Mouse (Mus musculus) midbrain, embryonic 16.5 days (tissue): Measurements from ENCODE around the gene Ccdc73. TPM values are rescaled to one million over a fixed set of nuclear protein-coding genes. Genes with fewer than 3 reads are reported as not detected.

Experiments used
- ATAC-seq: fragments of 200-750 bp; cut with Nextera tagmentation; 2 replicates; pipeline ENCODE4 v1.8.0; 2017; ENCODE audit warnings: moderate TSS enrichment
- H3K27ac ChIP-seq: fragments of 300-500 bp; sonication (generic); 2 replicates; pipeline ENCODE4 v1.5.1; 2014; ENCODE audit warnings: mild to moderate bottlenecking, low read length, mixed read lengths
- H3K27me3 ChIP-seq: fragments of 300-500 bp; sonication (generic); 2 replicates; pipeline ENCODE4 v1.6.1; 2014; ENCODE audit warnings: low read depth, low read length, mixed read lengths; ENCODE audit not compliant: control insufficient read depth, insufficient read depth
- H3K36me3 ChIP-seq: fragments of 300-500 bp; sonication (generic); 2 replicates; pipeline ENCODE4 v1.6.1; 2014; ENCODE audit warnings: mild to moderate bottlenecking, low read length, moderate library complexity, mixed read lengths; ENCODE audit not compliant: control insufficient read depth, insufficient read depth
- H3K4me1 ChIP-seq: fragments of 300-500 bp; sonication (generic); 2 replicates; pipeline ENCODE4 v1.6.1; 2014; ENCODE audit warnings: mild to moderate bottlenecking, low read length, mixed read lengths; ENCODE audit not compliant: control insufficient read depth, insufficient read depth
- H3K4me2 ChIP-seq: fragments of 300-500 bp; sonication (generic); 2 replicates; pipeline ENCODE4 v1.6.1; 2014; ENCODE audit warnings: mild to moderate bottlenecking, low read length, mixed read lengths
- H3K4me3 ChIP-seq: fragments of 300-500 bp; sonication (generic); 2 replicates; pipeline ENCODE4 v1.5.1; 2014; ENCODE audit warnings: low read depth, mild to moderate bottlenecking, low read length, moderate library complexity, mixed read lengths
- H3K9ac ChIP-seq: fragments of 300-500 bp; sonication (generic); 2 replicates; pipeline ENCODE4 v1.6.1; 2014; ENCODE audit warnings: low read depth, low read length, mixed read lengths
- H3K9me3 ChIP-seq: fragments of 300-500 bp; sonication (generic); replicated peaks from 2 replicates; pipeline ENCODE4 v1.6.1; 2014; ENCODE audit warnings: mild to moderate bottlenecking, low read length, mixed read lengths; ENCODE audit not compliant: control insufficient read depth, poor library complexity, severe bottlenecking
- WGBS: fragments of 180-500 bp; shearing (Covaris S2); extraction: QIAGEN DNeasy Blood & Tissue Kit; methylation state at CpG from one replicate; pipeline ENCODE4 v1.1.7; 2014; 5-methylcytosine and 5-hydroxymethylcytosine counted together
- polyA plus RNA-seq: library from polyadenylated mRNA; unstranded; fragments of >200 nt; fragmentation: Nextera tagmentation; extraction: Ambion mirVana; gene quantifications from 2 replicates; pipeline ENCODE4 v1.2.1, GENCODE M21; 2015

Gene Ccdc73
- polyA plus RNA-seq, 1 experiment from 2014 or later = 6.5 TPM

DNA sequence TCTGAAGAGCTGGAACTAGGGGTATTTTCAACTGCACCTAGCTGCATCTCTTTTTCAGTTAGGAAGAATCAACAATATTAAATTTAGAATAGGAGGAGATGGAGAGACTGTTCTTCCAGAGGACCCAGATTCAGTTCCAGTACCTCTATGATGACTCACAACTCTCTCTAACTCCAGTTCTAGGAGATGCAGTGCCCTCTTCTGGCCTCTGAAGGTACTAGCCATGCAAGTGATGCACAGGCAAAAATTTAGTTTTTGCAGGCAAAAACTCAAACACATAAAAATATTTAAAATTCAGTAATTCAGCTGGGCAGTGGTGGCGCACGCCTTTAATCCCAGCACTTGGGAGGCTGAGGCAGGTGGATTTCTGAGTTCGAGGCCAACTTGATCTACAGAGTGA is 48.1 kb downstream of the Ccdc73 start:
- no peaks in the 10 kb centered on the region for H3K4me1 ChIP-seq
- no peak overlapping the region for H3K27ac ChIP-seq
- no peaks in the 10 kb centered on the region for H3K9me3 ChIP-seq
- ATAC-seq = no peak
- no peak overlapping the region for H3K4me2 ChIP-seq
- H3K36me3 ChIP-seq = no peaks in the 10 kb centered on the region
- H3K9ac ChIP-seq = no peak overlapping the region
- no peak overlapping the region for H3K4me3 ChIP-seq
- H3K27me3 ChIP-seq = no peaks in the 10 kb centered on the region
- 87% methylated on average over 3 of the region's 3 CpGs for WGBS

DNA sequence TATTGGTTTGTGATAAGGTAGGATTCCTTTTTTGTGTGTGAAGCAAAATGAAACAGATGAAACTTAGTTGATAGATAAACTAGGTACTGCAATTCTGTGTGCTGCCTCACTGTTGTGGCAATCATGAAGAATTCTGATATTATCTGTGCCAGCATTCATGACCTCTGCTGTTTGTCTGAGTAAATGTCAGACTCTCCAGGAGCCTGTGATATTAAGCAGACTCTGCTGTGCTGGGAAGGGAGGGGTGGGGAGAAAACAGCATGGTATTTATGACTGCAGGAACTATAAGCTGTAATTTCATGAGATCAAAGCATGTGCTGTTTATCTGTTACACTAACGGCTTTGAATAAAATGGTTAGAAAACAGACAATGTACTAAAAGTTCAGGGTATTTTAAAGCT is 96.9 kb downstream of the Ccdc73 start:
- H3K9ac ChIP-seq = no peak overlapping the region
- H3K4me3 ChIP-seq = no peak overlapping the region
- no peaks in the 10 kb centered on the region for H3K27me3 ChIP-seq
- no peaks in the 10 kb centered on the region for H3K36me3 ChIP-seq
- no peak overlapping the region for H3K4me2 ChIP-seq
- no peaks in the 10 kb centered on the region for H3K4me1 ChIP-seq
- no peak for ATAC-seq
- H3K9me3 ChIP-seq = no peaks in the 10 kb centered on the region
- H3K27ac ChIP-seq = no peak overlapping the region
- 63% methylated on average over 1 of the region's 1 CpGs for WGBS

DNA sequence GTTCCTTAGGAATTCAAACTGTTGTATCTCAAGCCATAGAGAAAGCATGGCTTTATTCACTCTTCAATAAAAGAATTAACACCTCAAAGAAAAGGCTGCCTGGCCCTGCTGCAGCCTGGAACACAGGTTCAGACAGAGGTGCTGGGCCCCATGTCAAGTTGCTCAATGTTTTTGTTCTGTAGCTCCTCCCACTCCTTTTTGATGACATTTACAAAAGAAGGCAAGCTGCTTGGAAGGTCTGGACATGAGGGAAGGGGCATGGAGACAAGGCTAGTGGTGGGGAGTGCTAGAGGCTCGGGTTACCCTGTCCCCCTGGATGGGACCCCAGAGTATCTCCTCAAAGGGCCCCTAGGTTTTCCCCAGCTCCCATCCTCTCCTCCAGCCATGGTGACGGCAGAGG is 114.1 kb downstream of the Ccdc73 start:
- H3K4me2 ChIP-seq = no peak overlapping the region
- H3K27me3 ChIP-seq = no peaks in the 10 kb centered on the region
- no peak overlapping the region for H3K27ac ChIP-seq
- H3K9ac ChIP-seq = no peak overlapping the region
- no peaks in the 10 kb centered on the region for H3K36me3 ChIP-seq
- H3K4me1 ChIP-seq = no peaks in the 10 kb centered on the region
- 4% methylated on average over 2 of the region's 2 CpGs for WGBS
- H3K4me3 ChIP-seq = no peak overlapping the region
- H3K9me3 ChIP-seq = no peaks in the 10 kb centered on the region
- ATAC-seq = no peak

DNA sequence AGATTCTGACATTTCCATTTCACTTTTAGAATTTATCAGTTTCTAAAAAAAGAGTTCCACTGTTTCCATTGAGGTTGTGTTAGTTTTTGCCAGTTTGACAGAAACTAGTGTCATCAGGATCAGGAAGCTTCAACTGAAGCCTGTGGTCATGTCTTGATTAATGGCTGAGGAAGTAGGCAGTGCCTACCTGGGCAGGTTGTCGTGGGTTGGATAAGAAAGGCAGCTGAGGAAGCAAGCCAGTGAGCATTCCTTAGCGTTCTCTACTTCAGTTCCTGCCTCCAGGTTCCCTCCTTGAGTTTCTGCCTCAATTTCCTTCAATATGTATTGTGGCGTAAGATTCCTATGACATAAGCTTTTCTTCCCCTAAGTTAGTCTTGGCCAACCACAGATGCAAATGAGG is 118.2 kb downstream of the Ccdc73 start:
- H3K4me3 ChIP-seq = no peak overlapping the region
- no peak overlapping the region for H3K4me2 ChIP-seq
- no peaks in the 10 kb centered on the region for H3K36me3 ChIP-seq
- no peak overlapping the region for H3K27ac ChIP-seq
- ATAC-seq = no peak
- no peak overlapping the region for H3K9ac ChIP-seq
- no peaks in the 10 kb centered on the region for H3K27me3 ChIP-seq
- 71% methylated on average over 3 of the region's 3 CpGs for WGBS
- H3K9me3 ChIP-seq = no peaks in the 10 kb centered on the region
- H3K4me1 ChIP-seq = no peaks in the 10 kb centered on the region

DNA sequence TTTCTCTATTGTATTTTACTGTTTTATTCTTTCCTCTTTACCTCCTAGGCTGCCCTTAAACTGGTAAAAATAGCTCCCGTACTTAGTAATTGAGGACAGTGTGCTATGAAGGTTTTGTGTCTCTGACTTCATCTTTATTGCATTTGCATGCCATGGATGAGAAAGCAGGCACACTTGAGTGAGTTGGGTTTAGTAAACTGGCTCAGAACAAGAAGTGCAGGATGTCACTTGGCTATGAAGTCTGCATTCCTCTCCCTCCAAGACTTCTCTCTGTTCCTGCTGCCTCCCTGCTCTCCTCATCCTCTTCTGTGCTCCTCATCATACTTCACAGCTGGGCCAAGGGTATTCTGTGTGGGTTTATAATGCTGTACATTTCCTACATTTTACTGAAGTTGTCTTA is 121.4 kb downstream of the Ccdc73 start:
- no peak overlapping the region for H3K4me2 ChIP-seq
- no peak for ATAC-seq
- H3K9ac ChIP-seq = no peak overlapping the region
- no peaks in the 10 kb centered on the region for H3K36me3 ChIP-seq
- no peak overlapping the region for H3K4me3 ChIP-seq
- no peak overlapping the region for H3K27ac ChIP-seq
- no peaks in the 10 kb centered on the region for H3K27me3 ChIP-seq
- H3K4me1 ChIP-seq = no peaks in the 10 kb centered on the region
- 87% methylated on average over 1 of the region's 1 CpGs for WGBS
- no peaks in the 10 kb centered on the region for H3K9me3 ChIP-seq

DNA sequence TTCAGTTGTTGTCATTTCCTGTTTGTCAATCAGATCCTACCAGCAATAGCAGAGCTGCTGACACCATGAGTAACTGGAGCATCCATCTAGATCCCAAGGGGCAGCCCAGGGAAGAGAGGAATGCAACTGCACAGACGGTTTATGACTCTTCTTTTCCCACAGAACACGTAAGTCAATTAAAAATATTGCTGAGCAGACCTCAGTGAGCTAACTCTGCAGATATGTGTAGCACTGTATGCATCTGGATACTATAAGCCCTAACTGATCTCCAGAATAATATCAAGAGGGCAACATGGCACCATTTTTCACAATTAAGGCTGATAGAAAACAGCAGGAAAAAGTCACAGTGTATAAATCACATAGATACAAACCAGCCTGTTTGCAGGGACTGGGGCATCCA is 126.8 kb downstream of the Ccdc73 start:
- Histone ChIP-seq H3K9me3 (no peaks in the 10 kb centered on the region), H3K27me3 (no peaks in the 10 kb centered on the region), H3K4me2 (no peak overlapping the region), H3K36me3 (no peaks in the 10 kb centered on the region; the same call in 1 of the 2 replicates), H3K4me1 (no peaks in the 10 kb centered on the region), H3K27ac (no peak overlapping the region), H3K4me3 (no peak overlapping the region), H3K9ac (no peak overlapping the region)
- ATAC-seq = no peak
- WGBS = 78% methylated on average over 2 of the region's 2 CpGs

DNA sequence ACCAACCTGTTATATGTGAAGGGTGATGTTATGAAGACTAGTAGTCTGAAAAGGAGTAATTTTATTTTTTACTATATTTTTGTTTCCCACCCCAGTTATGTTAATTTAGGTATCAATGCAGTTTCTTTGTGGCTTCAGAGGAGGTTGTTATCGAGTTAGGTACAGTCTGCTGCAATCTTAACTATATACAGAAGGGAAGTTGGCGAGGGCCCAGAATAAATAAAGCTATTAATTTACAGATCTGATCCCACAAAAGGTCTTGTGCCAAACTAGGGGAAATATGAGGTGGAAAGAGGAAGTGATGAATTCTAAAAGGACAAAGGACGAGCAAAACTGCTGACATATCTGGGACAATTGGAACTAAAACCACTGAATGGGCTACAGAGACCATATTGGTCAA is 128.6 kb downstream of the Ccdc73 start:
- ATAC-seq = no peak
- no peaks in the 10 kb centered on the region for H3K9me3 ChIP-seq

DNA sequence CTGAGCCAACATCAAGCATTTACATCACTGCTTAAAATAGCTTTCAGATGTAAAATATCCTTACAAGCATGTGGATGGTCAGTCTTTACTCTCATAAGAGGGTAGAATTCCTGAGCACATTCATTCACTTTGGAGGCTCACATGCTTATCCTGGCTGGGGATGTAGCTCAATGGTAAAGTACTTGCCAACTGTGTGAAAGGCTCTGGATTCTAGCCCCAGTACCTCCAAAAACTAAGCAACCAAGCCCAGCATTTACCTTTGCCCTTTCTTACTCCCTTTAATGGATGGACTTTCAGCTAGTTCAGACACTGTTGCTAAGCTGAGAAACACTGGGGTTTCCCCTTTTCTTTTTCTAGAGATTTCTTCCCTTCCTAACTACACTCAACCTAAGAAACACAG is 139.6 kb downstream of the Ccdc73 start:
- Histone ChIP-seq H3K27me3 (no peaks in the 10 kb centered on the region), H3K36me3 (peaks cover 25% of the 10 kb centered on the region), H3K4me1 (no peaks in the 10 kb centered on the region), H3K4me2 (no peak overlapping the region), H3K9me3 (no peaks in the 10 kb centered on the region), H3K27ac (no peak overlapping the region), H3K4me3 (no peak overlapping the region), H3K9ac (no peak overlapping the region)
- ATAC-seq = no peak

More for the DNA sequence above, 128.6 kb downstream of the Ccdc73 start:
- no peaks in the 10 kb centered on the region for H3K4me1 ChIP-seq
- no peak overlapping the region for H3K9ac ChIP-seq
- no peak overlapping the region for H3K27ac ChIP-seq
- H3K27me3 ChIP-seq = no peaks in the 10 kb centered on the region
- 92% methylated on average over 3 of the region's 3 CpGs for WGBS
- H3K4me3 ChIP-seq = no peak overlapping the region
- H3K36me3 ChIP-seq = no peaks in the 10 kb centered on the region; the same call in 1 of the 2 replicates
- no peak overlapping the region for H3K4me2 ChIP-seq

DNA sequence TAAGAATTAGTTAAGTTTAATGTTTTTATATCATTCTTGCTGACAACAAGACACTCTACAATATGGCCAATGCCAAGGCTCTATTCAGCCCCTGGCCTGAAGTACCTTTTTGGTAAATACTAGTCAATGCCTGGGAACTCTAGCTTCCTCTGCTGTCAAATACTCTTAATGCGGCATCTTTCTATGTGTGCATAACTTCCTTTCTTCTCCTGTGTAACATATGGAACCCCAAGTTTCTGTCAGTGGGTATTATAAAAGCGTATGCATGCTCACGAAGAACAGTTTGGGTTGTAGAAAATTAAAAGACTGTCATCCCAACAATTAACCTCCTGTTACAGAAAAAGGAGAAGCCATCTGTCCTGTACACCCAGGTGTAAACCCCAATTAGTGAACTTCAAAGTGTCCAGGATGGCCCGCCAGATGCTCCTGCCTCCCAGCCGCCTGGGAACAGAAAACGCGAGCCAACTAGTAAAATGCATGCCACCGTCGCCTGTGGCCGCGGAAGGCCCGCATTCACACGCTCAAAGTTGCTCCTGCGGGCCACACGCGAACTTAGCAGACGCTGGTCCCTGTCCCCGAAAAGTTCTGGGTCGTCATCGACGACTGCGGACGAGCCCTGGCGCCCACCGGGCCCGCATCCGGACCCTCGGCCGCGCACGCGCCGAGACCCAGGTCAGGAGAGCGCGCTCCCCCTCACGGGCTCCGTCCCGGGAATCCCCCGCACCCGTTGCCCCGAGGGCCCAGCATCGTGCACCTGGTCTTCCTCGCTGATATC is 148.8 kb downstream of the Ccdc73 start:
- Histone ChIP-seq H3K4me3 (peak overlapping the region; percentile 93), H3K9me3 (no peaks in the 10 kb centered on the region), H3K9ac (peak overlapping the region; percentile 93), H3K4me2 (peak overlapping the region; percentile 93), H3K36me3 (peaks cover 9% of the 10 kb centered on the region), H3K27ac (peak overlapping the region; percentile 78), H3K4me1 (peaks cover 19% of the 10 kb centered on the region), H3K27me3 (no peaks in the 10 kb centered on the region)
- WGBS = under 1% methylated on average over 43 of the region's 43 CpGs
- ATAC-seq = peak; percentile 90
